Mouse (Mus musculus) lung, postnatal 0 days (tissue): ENCODE results near the gene Tbc1d10c.

Experiments used
- CTCF ChIP-seq: IDR thresholded peaks from 2 replicates; pipeline ENCODE4 v1.5.1; 2016; ENCODE audit warnings: antibody characterized with exemption, mild to moderate bottlenecking
- EP300 ChIP-seq: IDR thresholded peaks from 2 replicates; pipeline ENCODE4 v1.6.1; 2016; ENCODE audit warnings: antibody characterized with exemption, mild to moderate bottlenecking, control low read depth

DNA sequence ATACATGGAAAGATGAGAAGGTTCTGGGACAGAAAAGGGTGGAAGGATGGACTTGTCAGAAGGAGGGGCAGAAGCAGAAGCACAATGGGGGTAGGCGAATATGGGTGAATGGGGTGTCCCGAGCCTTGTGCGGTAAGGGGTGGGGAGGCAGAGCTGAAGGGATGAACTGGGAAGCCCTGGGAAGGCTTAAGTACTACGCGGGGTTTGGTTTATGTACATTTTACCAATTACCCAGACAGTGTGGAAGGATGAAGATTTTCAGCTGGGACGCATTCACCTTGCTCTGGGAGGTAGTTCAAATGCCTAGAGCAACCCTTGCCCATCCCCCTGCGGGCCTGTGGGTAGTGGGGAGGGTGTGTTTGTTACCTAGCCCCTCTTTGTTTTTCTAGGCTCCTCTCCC, 11.1 kb upstream of the Tbc1d10c start:
- TF ChIP-seq CTCF (no peak), EP300 (no peak)
